Mouse (Mus musculus) hindbrain, embryonic 12.5 days (tissue): ENCODE data around the gene Cish. TPM values are rescaled to one million over a fixed set of nuclear protein-coding genes. Genes with fewer than 3 reads are reported as not detected.

Source experiments
- ATAC-seq: fragments of 200-750 bp; cut with Nextera tagmentation; 2 replicates; pipeline ENCODE4 v1.8.0; 2017; ENCODE audit warnings: moderate TSS enrichment; ENCODE audit not compliant: low FRiP score
- H3K27ac ChIP-seq: fragments of 300-500 bp; sonication (generic); 2 replicates; pipeline ENCODE4 v1.5.1; 2016; ENCODE audit warnings: mild to moderate bottlenecking
- H3K27me3 ChIP-seq: fragments of 300-500 bp; sonication (generic); 2 replicates; pipeline ENCODE4 v1.6.1; 2016; ENCODE audit warnings: mild to moderate bottlenecking
- H3K36me3 ChIP-seq: fragments of 300-500 bp; sonication (generic); 2 replicates; pipeline ENCODE4 v1.6.1; 2016; ENCODE audit warnings: mild to moderate bottlenecking
- H3K4me1 ChIP-seq: fragments of 300-500 bp; sonication (generic); 2 replicates; pipeline ENCODE4 v1.6.1; 2016
- H3K4me2 ChIP-seq: fragments of 300-500 bp; sonication (generic); replicated peaks from 2 replicates; pipeline ENCODE4 v1.6.1; 2016; ENCODE audit warnings: mild to moderate bottlenecking
- H3K4me3 ChIP-seq: fragments of 300-500 bp; sonication (generic); 2 replicates; pipeline ENCODE4 v1.5.1; 2016; ENCODE audit warnings: mild to moderate bottlenecking
- H3K9ac ChIP-seq: fragments of 300-500 bp; sonication (generic); 2 replicates; pipeline ENCODE4 v1.6.1; 2016; ENCODE audit warnings: mild to moderate bottlenecking, moderate library complexity
- H3K9me3 ChIP-seq: fragments of 300-500 bp; sonication (generic); replicated peaks from 2 replicates; pipeline ENCODE4 v1.6.1; 2016; ENCODE audit warnings: mild to moderate bottlenecking
- WGBS: fragments of 180-500 bp; shearing (Covaris S2); methylation state at CpG from one replicate; pipeline ENCODE4 v1.1.7; 2016; 5-methylcytosine and 5-hydroxymethylcytosine counted together
- polyA plus RNA-seq: library from polyadenylated mRNA; unstranded; fragments of >200 nt; fragmentation: Nextera tagmentation; extraction: Ambion mirVana; gene quantifications from 2 replicates; pipeline ENCODE4 v1.2.1, GENCODE M21; 2016

Gene Cish
- polyA plus RNA-seq, 1 experiment from 2014 or later = 8.0 TPM

- no peaks in the 10 kb centered on the region for H3K36me3 ChIP-seq
- H3K4me2 ChIP-seq = no peak overlapping the region; the same call in 1 of the 2 replicates
- H3K27ac ChIP-seq = no peak overlapping the region
- 47% methylated on average over 8 of the region's 8 CpGs for WGBS
- H3K4me3 ChIP-seq = no peak overlapping the region
- H3K4me1 ChIP-seq = peaks cover 25% of the 10 kb centered on the region
- peak; percentile 59; the same call in 1 of the 2 replicates for ATAC-seq
- no peak overlapping the region for H3K9ac ChIP-seq
- H3K27me3 ChIP-seq = no peaks in the 10 kb centered on the region
- H3K9me3 ChIP-seq = no peaks in the 10 kb centered on the region
These were observed 17.1 kb upstream of the Cish start for GRCm38 (mm10) chr9:107278527-107279377.

- Histone ChIP-seq H3K27me3 (no peaks in the 10 kb centered on the region), H3K9me3 (no peaks in the 10 kb centered on the region), H3K9ac (peak overlapping the region; percentile 32; the same call in 1 of the 2 replicates), H3K27ac (peak overlapping the region; percentile 26; the same call in 1 of the 2 replicates), H3K4me2 (peak overlapping the region; percentile 29), H3K4me1 (peaks cover 25% of the 10 kb centered on the region), H3K36me3 (no peaks in the 10 kb centered on the region), H3K4me3 (no peak overlapping the region)
- 23% methylated on average over 16 of the region's 16 CpGs for WGBS
- ATAC-seq = peak; percentile 38; the same call in 1 of the 2 replicates
These were observed 16.2 kb upstream of the Cish start for GRCm38 (mm10) chr9:107279378-107280321.

GRCm38 (mm10) chr9:107280322-107281027, 15.4 kb upstream of the Cish start:
- no peaks in the 10 kb centered on the region for H3K36me3 ChIP-seq
- no peak overlapping the region for H3K4me3 ChIP-seq
- no peaks in the 10 kb centered on the region for H3K9me3 ChIP-seq
- peaks cover 29% of the 10 kb centered on the region for H3K4me1 ChIP-seq
- H3K9ac ChIP-seq = peak overlapping the region; percentile 32; the same call in 1 of the 2 replicates
- H3K27ac ChIP-seq = peak overlapping the region; percentile 26; the same call in 1 of the 2 replicates
- 45% methylated on average over 13 of the region's 13 CpGs for WGBS
- H3K4me2 ChIP-seq = peak overlapping the region; percentile 29
- ATAC-seq = no peak
- H3K27me3 ChIP-seq = no peaks in the 10 kb centered on the region

- Histone ChIP-seq H3K27me3 (no peaks in the 10 kb centered on the region), H3K4me2 (no peak overlapping the region), H3K9me3 (no peaks in the 10 kb centered on the region), H3K36me3 (no peaks in the 10 kb centered on the region), H3K27ac (no peak overlapping the region), H3K4me3 (no peak overlapping the region), H3K4me1 (peaks cover 29% of the 10 kb centered on the region), H3K9ac (no peak overlapping the region)
- 88% methylated on average over 5 of the region's 5 CpGs for WGBS
- ATAC-seq = no peak
These were observed 14.4 kb upstream of the Cish start for GRCm38 (mm10) chr9:107281241-107281987.

- ATAC-seq = no peak
- peaks cover 29% of the 10 kb centered on the region for H3K4me1 ChIP-seq
- no peaks in the 10 kb centered on the region for H3K9me3 ChIP-seq
- no peak overlapping the region for H3K4me3 ChIP-seq
- WGBS = 93% methylated on average over 9 of the region's 9 CpGs
- H3K9ac ChIP-seq = no peak overlapping the region
- no peaks in the 10 kb centered on the region for H3K36me3 ChIP-seq
- H3K4me2 ChIP-seq = no peak overlapping the region
- no peak overlapping the region for H3K27ac ChIP-seq
- H3K27me3 ChIP-seq = peaks cover under 1% of the 10 kb centered on the region; the same call in 1 of the 2 replicates
These were observed 12.9 kb upstream of the Cish start for GRCm38 (mm10) chr9:107282951-107283350.

GRCm38 (mm10) chr9:107285009-107285408, 10.8 kb upstream of the Cish start:
- H3K9me3 ChIP-seq = no peaks in the 10 kb centered on the region
- no peak overlapping the region for H3K9ac ChIP-seq
- no peak overlapping the region for H3K27ac ChIP-seq
- peaks cover 17% of the 10 kb centered on the region for H3K27me3 ChIP-seq
- no peaks in the 10 kb centered on the region for H3K36me3 ChIP-seq
- no peak overlapping the region for H3K4me2 ChIP-seq
- peaks cover 23% of the 10 kb centered on the region for H3K4me1 ChIP-seq
- whole genome bisulfite sequencing = 17% methylated on average over 3 of the region's 3 CpGs
- H3K4me3 ChIP-seq = no peak overlapping the region
- ATAC-seq = no peak

- H3K36me3 ChIP-seq = no peaks in the 10 kb centered on the region
- H3K27me3 ChIP-seq = peaks cover 19% of the 10 kb centered on the region
- H3K4me1 ChIP-seq = peaks cover 15% of the 10 kb centered on the region
- no peak for ATAC-seq
- no peak overlapping the region for H3K27ac ChIP-seq
- H3K4me2 ChIP-seq = no peak overlapping the region
- WGBS = 66% methylated on average over 2 of the region's 2 CpGs
- H3K4me3 ChIP-seq = no peak overlapping the region
- H3K9me3 ChIP-seq = no peaks in the 10 kb centered on the region
- H3K9ac ChIP-seq = no peak overlapping the region
These were observed 8.5 kb upstream of the Cish start for GRCm38 (mm10) chr9:107287294-107287693.

GRCm38 (mm10) chr9:107288105-107288650, 7.6 kb upstream of the Cish start:
- no peak for ATAC-seq

GRCm38 (mm10) chr9:107288711-107289110, 7.1 kb upstream of the Cish start:
- Histone ChIP-seq H3K4me2 (peak overlapping the region; percentile 68), H3K4me1 (peaks cover 15% of the 10 kb centered on the region), H3K36me3 (no peaks in the 10 kb centered on the region), H3K27ac (no peak overlapping the region), H3K4me3 (peak overlapping the region; percentile 37), H3K9me3 (no peaks in the 10 kb centered on the region), H3K27me3 (peaks cover 25% of the 10 kb centered on the region), H3K9ac (no peak overlapping the region)
- WGBS = 34% methylated on average over 8 of the region's 8 CpGs
- no peak for ATAC-seq

More at GRCm38 (mm10) chr9:107288105-107288650, 7.6 kb upstream of the Cish start:
- no peaks in the 10 kb centered on the region for H3K9me3 ChIP-seq
- peaks cover 24% of the 10 kb centered on the region for H3K27me3 ChIP-seq
- H3K36me3 ChIP-seq = no peaks in the 10 kb centered on the region
- H3K4me3 ChIP-seq = no peak overlapping the region
- no peak overlapping the region for H3K27ac ChIP-seq
- no peak overlapping the region for H3K4me2 ChIP-seq
- WGBS = 92% methylated on average over 14 of the region's 14 CpGs
- no peak overlapping the region for H3K9ac ChIP-seq
- H3K4me1 ChIP-seq = peaks cover 15% of the 10 kb centered on the region

- no peak within 1 kb of the TSS; the same call in 1 of the 2 replicates for H3K9ac ChIP-seq
- H3K27me3 ChIP-seq = peaks cover 25% of the 10 kb centered on the region
- H3K4me3 ChIP-seq = peak within 1 kb of the TSS; percentile 37
- H3K9me3 ChIP-seq = no peaks in the 10 kb centered on the region
- 2% methylated on average over 48 of the region's 49 CpGs for WGBS
- H3K4me1 ChIP-seq = peaks cover 15% of the 10 kb centered on the region
- peak; percentile 63; the same call in 1 of the 2 replicates for ATAC-seq
- no peak within 1 kb of the TSS for H3K27ac ChIP-seq
- peak within 1 kb of the TSS; percentile 68 for H3K4me2 ChIP-seq
- no peaks in the 10 kb centered on the region for H3K36me3 ChIP-seq
These were observed 6.4 kb upstream of the Cish start, which contains the start of gene Mapkapk3 for GRCm38 (mm10) chr9:107289211-107290076. Gene Mapkapk3, minus strand, starts transcription at chr9:107289877.
